Mouse (Mus musculus) MEL (cell line): ENCODE data around the gene Xpot. TPM values are rescaled to one million over a fixed set of nuclear protein-coding genes. Genes with fewer than 3 reads are reported as not detected.

Experiments
- DNase-seq: peaks from one replicate; pipeline ENCODE4 v3.0.0; 2011; ENCODE audit warnings: low read depth, low spot score
- H3K27ac ChIP-seq: 2 replicates; pipeline ENCODE4 v1.5.1; 2012; ENCODE audit warnings: low read depth, mild to moderate bottlenecking, control low read depth, low read length, moderate library complexity; ENCODE audit not compliant: control insufficient read depth
- H3K27me3 ChIP-seq, 2 experiments: fragments of 150-350 bp in 1 of 2; sonication (generic) in 1 of 2; 2 replicates each; pipeline ENCODE4 v1.6.1; 2012; ENCODE audit warnings: low read length in 2 of 2, mild to moderate bottlenecking in 2 of 2, improper control_type of control experiment in 1 of 2, moderate library complexity in 1 of 2; ENCODE audit not compliant: insufficient read depth in 2 of 2, control insufficient read depth in 1 of 2
- H3K36me3 ChIP-seq, 2 experiments: 2 replicates each; pipeline ENCODE4 v1.6.1; 2012 to 2014; ENCODE audit warnings: low read length in 2 of 2, improper control_type of control experiment in 1 of 2, inconsistent platforms in 1 of 2, mild to moderate bottlenecking in 1 of 2; ENCODE audit not compliant: insufficient read depth in 2 of 2, control insufficient read depth in 1 of 2
- H3K4me1 ChIP-seq, 2 experiments: fragments of 150-350 bp in 1 of 2; sonication (generic) in 1 of 2; 2 replicates each; pipeline ENCODE4 v1.6.1; 2012; ENCODE audit warnings: low read length in 2 of 2, improper control_type of control experiment in 1 of 2, mild to moderate bottlenecking in 1 of 2; ENCODE audit not compliant: insufficient read depth in 2 of 2, control insufficient read depth in 1 of 2
- H3K4me3 ChIP-seq, 2 experiments: fragments of 150-350 bp in 1 of 2; sonication (generic) in 1 of 2; 2 replicates each; pipeline ENCODE4 v1.5.1; 2012; ENCODE audit warnings: low read depth in 2 of 2, low read length in 2 of 2, mild to moderate bottlenecking in 2 of 2, moderate library complexity in 2 of 2, control low read depth in 1 of 2, improper control_type of control experiment in 1 of 2; ENCODE audit not compliant: control insufficient read depth in 1 of 2, insufficient read depth in 1 of 2
- H3K79me2 ChIP-seq: 2 replicates; pipeline ENCODE4 v1.6.1; 2012; ENCODE audit warnings: mild to moderate bottlenecking, low read length, moderate library complexity; ENCODE audit not compliant: control insufficient read depth, poor library complexity, insufficient read depth
- H3K9ac ChIP-seq: 2 replicates; pipeline ENCODE4 v1.6.1; 2012; ENCODE audit warnings: low read depth, mild to moderate bottlenecking, control low read depth, low read length, moderate library complexity; ENCODE audit not compliant: control insufficient read depth, poor library complexity, severe bottlenecking
- H3K9me3 ChIP-seq: fragments of 150-350 bp; sonication (generic); replicated peaks from 2 replicates; pipeline ENCODE4 v1.6.1; 2012; ENCODE audit warnings: mild to moderate bottlenecking, low read length, improper control_type of control experiment, moderate library complexity; ENCODE audit not compliant: insufficient read depth
- BHLHE40 ChIP-seq: IDR thresholded peaks from 2 replicates; pipeline ENCODE4 v1.6.1; 2012; ENCODE audit warnings: low read depth, mild to moderate bottlenecking, inconsistent platforms, low read length, improper control_type of control experiment, borderline replicate concordance
- CHD1 ChIP-seq: IDR thresholded peaks from 2 replicates; pipeline ENCODE4 v1.6.1; 2012; ENCODE audit warnings: low read depth, mild to moderate bottlenecking, inconsistent platforms, low read length, improper control_type of control experiment
- CHD2 ChIP-seq: IDR thresholded peaks from 2 replicates; pipeline ENCODE4 v1.6.1; 2011; ENCODE audit warnings: low read length, improper control_type of control experiment
- CTCF ChIP-seq, 3 experiments: IDR thresholded peaks in 2 of 3; conservative IDR thresholded peaks in 1 of 3; 2 replicates each; pipeline ENCODE4 v1.5.1; 2011 to 2012; ENCODE audit warnings: low read length in 3 of 3, low read depth in 2 of 3, mild to moderate bottlenecking in 2 of 3, improper control_type of control experiment in 1 of 3, inconsistent platforms in 1 of 3, mixed read lengths in 1 of 3, moderate library complexity in 1 of 3; ENCODE audit not compliant: control insufficient read depth in 1 of 3, insufficient read depth in 1 of 3, poor library complexity in 1 of 3, severe bottlenecking in 1 of 3
- E2F4 ChIP-seq: IDR thresholded peaks from 2 replicates; pipeline ENCODE4 v1.6.1; 2011; ENCODE audit warnings: low read depth, low read length, improper control_type of control experiment, borderline replicate concordance
- ELF1 ChIP-seq: IDR thresholded peaks from 2 replicates; pipeline ENCODE4 v1.6.1; 2014; ENCODE audit warnings: low read depth, mild to moderate bottlenecking, inconsistent platforms, low read length, improper control_type of control experiment, moderate library complexity
- EP300 ChIP-seq, 2 experiments: IDR thresholded peaks; 2 replicates each; pipeline ENCODE4 v1.6.1; 2011; ENCODE audit warnings: improper control_type of control experiment in 2 of 2, low read length in 2 of 2, low read depth in 1 of 2, mild to moderate bottlenecking in 1 of 2
- ETS1 ChIP-seq: IDR thresholded peaks from 2 replicates; pipeline ENCODE4 v1.6.1; 2012; ENCODE audit warnings: low read depth, mild to moderate bottlenecking, inconsistent platforms, low read length, improper control_type of control experiment, moderate library complexity
- HCFC1 ChIP-seq: IDR thresholded peaks from 2 replicates; pipeline ENCODE4 v1.6.1; 2012; ENCODE audit warnings: low read depth, mild to moderate bottlenecking, inconsistent platforms, low read length, improper control_type of control experiment, moderate library complexity
- JUND ChIP-seq: IDR thresholded peaks from 2 replicates; pipeline ENCODE4 v1.6.1; 2011; ENCODE audit warnings: low read depth, mild to moderate bottlenecking, improper control_type of control experiment, low read length
- KAT2A ChIP-seq: conservative IDR thresholded peaks from 2 replicates; pipeline ENCODE4 v1.6.1; 2012; ENCODE audit warnings: low read depth, low read length, improper control_type of control experiment, inconsistent platforms
- MAX ChIP-seq: IDR thresholded peaks from 2 replicates; pipeline ENCODE4 v1.6.1; 2011; ENCODE audit warnings: low read length, improper control_type of control experiment
- MEF2A ChIP-seq: IDR thresholded peaks from 2 replicates; pipeline ENCODE4 v1.6.1; 2014; ENCODE audit warnings: low read depth, mild to moderate bottlenecking, inconsistent platforms, low read length, improper control_type of control experiment; ENCODE audit not compliant: poor library complexity, insufficient replicate concordance, severe bottlenecking; ENCODE audit errors: extremely low read depth
- MXI1 ChIP-seq: IDR thresholded peaks from 2 replicates; pipeline ENCODE4 v1.6.1; 2011; ENCODE audit warnings: mild to moderate bottlenecking, low read depth, low read length, improper control_type of control experiment
- MYB ChIP-seq: IDR thresholded peaks from 2 replicates; pipeline ENCODE4 v1.6.1; 2011; ENCODE audit warnings: mild to moderate bottlenecking, low read depth, low read length, improper control_type of control experiment
- MYC ChIP-seq: IDR thresholded peaks from 2 replicates; pipeline ENCODE4 v1.6.1; 2011; ENCODE audit warnings: low read depth, mild to moderate bottlenecking, low read length, improper control_type of control experiment, moderate library complexity
- NELFE ChIP-seq: IDR thresholded peaks from 2 replicates; pipeline ENCODE4 v1.6.1; 2011; ENCODE audit warnings: low read depth, low read length, improper control_type of control experiment
- NRF1 ChIP-seq: IDR thresholded peaks from 2 replicates; pipeline ENCODE4 v1.6.1; 2014; ENCODE audit warnings: low read depth, mild to moderate bottlenecking, inconsistent platforms, low read length, improper control_type of control experiment, moderate library complexity; ENCODE audit not compliant: poor library complexity, insufficient read depth, severe bottlenecking
- POLR2A ChIP-seq, 2 experiments: IDR thresholded peaks; 2 replicates each; pipeline ENCODE4 v1.6.1; 2011 to 2012; ENCODE audit warnings: low read length in 2 of 2, mild to moderate bottlenecking in 2 of 2, control low read depth in 1 of 2, improper control_type of control experiment in 1 of 2, low read depth in 1 of 2, moderate library complexity in 1 of 2; ENCODE audit not compliant: control insufficient read depth in 1 of 2, insufficient read depth in 1 of 2, poor library complexity in 1 of 2
- POLR2AphosphoS2 ChIP-seq: IDR thresholded peaks from 2 replicates; pipeline ENCODE4 v1.6.1; 2011; ENCODE audit warnings: low read length, improper control_type of control experiment
- RAD21 ChIP-seq: IDR thresholded peaks from 2 replicates; pipeline ENCODE4 v1.6.1; 2011; ENCODE audit warnings: mild to moderate bottlenecking, low read depth, low read length, improper control_type of control experiment
- RCOR1 ChIP-seq: IDR thresholded peaks from 2 replicates; pipeline ENCODE4 v1.6.1; 2012; ENCODE audit warnings: low read depth, mild to moderate bottlenecking, inconsistent platforms, low read length, improper control_type of control experiment
- SMC3 ChIP-seq: IDR thresholded peaks from 2 replicates; pipeline ENCODE4 v1.6.1; 2011; ENCODE audit warnings: low read depth, low read length, improper control_type of control experiment
- TBP ChIP-seq: IDR thresholded peaks from 2 replicates; pipeline ENCODE4 v1.8.0; 2011; ENCODE audit warnings: low read depth, low read length, improper control_type of control experiment
- TCF12 ChIP-seq: IDR thresholded peaks from 2 replicates; pipeline ENCODE4 v1.6.1; 2014; ENCODE audit warnings: low read depth, mild to moderate bottlenecking, inconsistent platforms, low read length, improper control_type of control experiment, moderate library complexity
- UBTF ChIP-seq: IDR thresholded peaks from 2 replicates; pipeline ENCODE4 v1.6.1; 2012; ENCODE audit warnings: low read depth, mild to moderate bottlenecking, inconsistent platforms, low read length, improper control_type of control experiment, moderate library complexity, borderline replicate concordance; ENCODE audit not compliant: insufficient read depth
- USF1 ChIP-seq: IDR thresholded peaks from 2 replicates; pipeline ENCODE4 v1.6.1; 2014; ENCODE audit warnings: low read depth, mild to moderate bottlenecking, inconsistent platforms, low read length, improper control_type of control experiment, moderate library complexity
- USF2 ChIP-seq, 2 experiments: IDR thresholded peaks; 2 replicates each; pipeline ENCODE4 v1.6.1; 2011 to 2012; ENCODE audit warnings: improper control_type of control experiment in 2 of 2, low read length in 2 of 2, borderline replicate concordance in 1 of 2, inconsistent platforms in 1 of 2, low read depth in 1 of 2, mild to moderate bottlenecking in 1 of 2; ENCODE audit not compliant: insufficient read depth in 1 of 2
- ZC3H11A ChIP-seq: IDR thresholded peaks from 2 replicates; pipeline ENCODE4 v1.6.1; 2012; ENCODE audit warnings: low read depth, mild to moderate bottlenecking, inconsistent platforms, low read length, improper control_type of control experiment
- ZKSCAN1 ChIP-seq: IDR thresholded peaks from 2 replicates; pipeline ENCODE4 v1.6.1; 2012; ENCODE audit warnings: low read depth, mild to moderate bottlenecking, inconsistent platforms, low read length, improper control_type of control experiment, moderate library complexity
- ZMIZ1 ChIP-seq: IDR thresholded peaks from 2 replicates; pipeline ENCODE4 v1.6.1; 2012; ENCODE audit warnings: low read depth, mild to moderate bottlenecking, inconsistent platforms, low read length, improper control_type of control experiment, moderate library complexity
- polyA plus RNA-seq, 2 experiments: library from polyadenylated mRNA; stranded (reverse) in 1 of 2; unstranded in 1 of 2; fragments of >175 nt in 1 of 2; fragments of >200 nt in 1 of 2; gene quantifications; 2 replicates each; pipeline versions ENCODE4 v1.2.1 to v1.2.4; 2012; ENCODE audit warnings: low replicate concordance in 2 of 2, low read depth in 1 of 2; ENCODE audit not compliant: insufficient read length in 2 of 2, insufficient read depth in 1 of 2, missing spikeins in 1 of 2
- total RNA-seq: library from RNA; depleted of rRNA; stranded (reverse); fragments of 300-350 nt; gene quantifications from 2 replicates; pipeline ENCODE4 v1.2.3, GENCODE M21; 2012

Xpot gene
- total and polyA plus RNA-seq, 3 experiments, result 122 to 304 (median 154) TPM

DNA sequence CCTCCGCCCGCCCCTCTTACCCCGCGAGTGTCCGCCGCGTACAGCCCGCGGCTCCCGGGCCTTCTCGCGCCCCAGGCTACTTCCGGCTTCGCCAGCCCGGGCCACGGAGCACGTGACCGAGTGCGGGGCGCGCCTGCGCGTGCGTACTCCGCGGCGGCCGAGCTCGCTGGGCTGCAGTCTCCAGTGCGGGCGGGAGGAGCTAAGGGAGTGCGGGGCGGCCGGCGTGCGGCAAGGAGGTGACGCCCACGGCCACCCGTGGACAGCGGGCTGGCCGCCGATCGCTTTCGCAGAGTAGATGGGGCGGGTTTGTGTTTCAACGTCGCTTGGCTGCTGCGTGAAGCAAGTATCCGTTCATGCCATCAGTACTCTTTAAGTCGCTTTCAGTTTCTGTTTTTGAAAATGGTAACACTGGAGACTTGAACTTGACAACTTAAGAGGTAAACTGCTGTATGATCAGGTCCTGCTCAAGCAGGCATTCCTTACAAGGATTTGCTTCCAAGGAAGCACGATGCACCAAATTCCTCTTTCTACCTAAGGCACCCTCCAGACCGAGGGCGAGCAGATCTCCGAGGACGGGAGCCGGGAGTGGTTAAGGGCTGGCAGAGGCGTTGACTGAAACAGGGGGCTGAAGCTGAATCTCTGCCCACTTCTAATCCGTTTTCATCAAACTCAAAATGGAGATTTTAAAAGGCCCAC lies 39.3 kb downstream of the Xpot start, which contains the start of gene Tbk1 (continued):
- TF ChIP-seq HCFC1 (peak; percentile 77), KAT2A (no peak; the same call in 1 of the 2 replicates), TCF12 (peak; percentile 48)

DNA sequence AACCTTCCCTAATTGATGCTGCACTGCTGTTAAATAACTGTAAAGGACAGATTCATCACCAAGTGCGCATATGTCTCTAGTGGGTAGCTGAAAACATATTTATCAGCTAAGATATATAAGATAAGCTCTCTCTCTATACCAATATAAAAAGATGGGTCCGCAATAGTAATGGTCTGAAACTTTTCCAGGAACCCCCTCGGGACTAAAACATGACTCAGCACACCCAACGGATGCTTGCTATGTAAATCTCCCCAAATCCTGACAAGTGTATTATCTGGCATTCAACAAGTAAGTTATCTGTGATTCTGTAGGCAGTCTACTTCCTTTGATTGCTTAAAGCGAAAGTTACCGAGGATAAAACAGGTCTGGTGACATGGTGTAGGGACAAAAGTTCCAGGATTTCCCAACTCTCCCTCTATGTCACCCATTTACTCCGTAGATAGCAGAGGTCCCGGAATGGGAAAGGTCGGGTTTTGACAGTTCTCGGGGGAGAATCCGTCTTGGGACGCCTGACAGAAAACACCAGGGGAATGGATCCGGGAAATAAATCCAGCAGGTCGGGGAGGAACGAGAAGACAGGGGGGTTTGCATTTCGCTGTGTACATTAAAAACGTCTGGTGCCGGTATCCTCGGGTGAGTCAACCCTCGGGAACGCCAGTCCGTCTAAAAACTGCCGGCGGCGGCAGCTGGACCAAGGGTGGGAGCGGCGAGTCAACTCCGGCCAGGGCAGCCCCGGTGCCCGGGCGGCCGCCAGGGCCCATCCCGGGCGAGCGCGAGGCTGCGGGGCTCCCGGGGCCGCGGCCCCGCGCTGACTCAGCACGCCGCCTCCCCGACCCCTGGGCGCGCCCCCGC lies 40.1 kb downstream of the Xpot start:
- Histone ChIP-seq H3K4me1 (peaks cover 8 to 9% of the 10 kb centered on the region in 2 experiments), H3K36me3 (peaks cover 3 to 13% of the 10 kb centered on the region in 2 experiments), H3K9me3 (no peaks in the 10 kb centered on the region), H3K4me3 (peak overlapping the region; percentile 70 to 93), H3K27ac (peak overlapping the region; percentile 46), H3K9ac (peak overlapping the region; percentile 90), H3K27me3 (no peaks in the 10 kb centered on the region), H3K79me2 (peaks cover 12% of the 10 kb centered on the region)
- peak; percentile 68 for DNase-seq
- TF ChIP-seq MAX, result no peak
- no peak for TF ChIP-seq POLR2A (IDR thresholded peaks at IDR 0.05; ENCODE audit: control insufficient read depth in 1 of 2, insufficient read depth in 1 of 2, low read depth in 1 of 2, low read length in 2 of 2, poor library complexity in 1 of 2)
- no peak for TF ChIP-seq JUND
- TF ChIP-seq MYB, result no peak
- no peak for TF ChIP-seq NELFE
- TF ChIP-seq TCF12, result peak; percentile 43; the same call in 1 of the 2 replicates
- TF ChIP-seq USF1, result peak; percentile 16; the same call in 1 of the 2 replicates
- no peak for TF ChIP-seq POLR2AphosphoS2
- peak; percentile 33; the same call in 1 of the 2 replicates for TF ChIP-seq MXI1
- no peak for TF ChIP-seq KAT2A
- TF ChIP-seq CHD2, result no peak
- TF ChIP-seq RAD21, result no peak
- peak; percentile 32; the same call in 1 of the 2 replicates for TF ChIP-seq ETS1
- TF ChIP-seq BHLHE40, result peak; percentile 41; the same call in 1 of the 2 replicates
- 0 out of 2 replicates have a peak, but pooled peaks have one; percentile 57 for TF ChIP-seq CHD1
- TF ChIP-seq NRF1, result no peak
- no peak for TF ChIP-seq MYC
- peak; percentile 5 to 65; a peak in 3 of 4 replicates for TF ChIP-seq EP300 (IDR thresholded peaks at IDR 0.05; ENCODE audit: low read depth in 1 of 2, low read length in 2 of 2)
- TF ChIP-seq ZKSCAN1, result no peak
- no peak for TF ChIP-seq E2F4
- no peak for TF ChIP-seq SMC3
- TF ChIP-seq TBP, result no peak
- TF ChIP-seq ZMIZ1, result no peak
- TF ChIP-seq MEF2A, result no peak
- TF ChIP-seq CTCF (IDR thresholded peaks at IDR 0.05 in 2 of 3, conservative IDR thresholded peaks at IDR 0.05 in 1 of 3; ENCODE audit: control insufficient read depth in 1 of 3, insufficient read depth in 1 of 3, low read depth in 2 of 3, low read length in 3 of 3, poor library complexity in 1 of 3, severe bottlenecking in 1 of 3), result no peak
- TF ChIP-seq RCOR1, result peak; percentile 97
- TF ChIP-seq UBTF, result no peak
- no peak for TF ChIP-seq USF2 (IDR thresholded peaks at IDR 0.05; ENCODE audit: borderline replicate concordance in 1 of 2, insufficient read depth in 1 of 2, low read depth in 1 of 2, low read length in 2 of 2)
- TF ChIP-seq ELF1, result no peak
- 0 out of 2 replicates have a peak, but pooled peaks have one; percentile 19 for TF ChIP-seq HCFC1
- no peak for TF ChIP-seq ZC3H11A
